Mouse (Mus musculus) lung, postnatal 10 days (tissue): ENCODE measurements around the gene Phactr3.
"Not testable (repeated sequence)": the region's sequence is repeated elsewhere in the genome, so short reads cannot be mapped to it uniquely, and the experiment has no call there.

ENCODE experiments used
- DNase-seq: peaks from one replicate; pipeline ENCODE4 v3.0.0; 2021

The Phactr3 gene

DNA sequence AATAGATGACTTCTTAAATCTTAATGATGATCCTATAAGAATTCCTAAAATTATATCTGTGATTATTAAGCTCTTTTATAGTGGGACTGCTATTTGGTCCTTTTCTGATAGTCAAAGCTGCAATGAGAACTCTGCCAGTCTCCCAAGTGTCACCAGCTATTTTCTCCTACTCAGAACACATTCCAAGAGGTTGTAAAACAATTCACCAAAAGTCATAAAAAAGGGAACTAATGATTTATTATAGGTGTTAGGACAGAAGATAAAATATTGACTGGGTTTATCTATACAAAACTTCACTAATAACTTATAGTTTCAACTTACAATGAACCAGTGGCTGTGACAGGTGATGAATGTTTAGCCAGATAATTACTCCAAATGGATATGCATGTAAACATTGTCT is 223.3 kb downstream of the Phactr3 start:
- DNase-seq = not testable (repeated sequence)

DNA sequence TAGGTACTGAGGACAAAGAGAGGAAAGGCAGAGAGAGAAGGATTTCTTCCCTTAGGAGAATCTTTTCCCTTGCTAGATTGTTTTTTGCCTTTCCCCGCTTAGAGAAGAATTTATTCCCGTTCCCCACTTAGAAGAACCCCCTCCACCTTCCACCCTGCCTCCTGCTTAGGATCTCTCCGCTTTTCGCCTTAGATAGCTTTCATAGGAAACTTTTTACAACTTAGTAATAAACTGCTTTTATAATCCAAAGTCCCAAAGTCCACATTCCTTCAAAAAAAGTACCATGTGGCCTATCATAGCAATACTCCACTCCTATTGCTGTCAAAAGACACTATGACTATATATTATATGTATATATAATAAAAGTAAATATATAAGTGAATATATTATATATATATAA is 223.8 kb downstream of the Phactr3 start:
- DNase-seq = no peak
